Mouse (Mus musculus): ENCODE measurements around the gene Acad11.

GRCm38 (mm10) chr9:104085730-104086429 lies 22.7 kb downstream of the Acad11 start:
- TF ChIP-seq CTCF (IDR thresholded peaks at IDR 0.05; ENCODE audit: control insufficient read depth, insufficient read depth, low read length) (no peak), POLR2A (IDR thresholded peaks at IDR 0.05; ENCODE audit: borderline replicate concordance, control insufficient read depth, low read depth, low read length) (no peak)

Data from bone marrow, adult 2 months (tissue).